Mouse (Mus musculus): ENCODE measurements around the gene Mxd4.

The Mxd4 gene

DNA sequence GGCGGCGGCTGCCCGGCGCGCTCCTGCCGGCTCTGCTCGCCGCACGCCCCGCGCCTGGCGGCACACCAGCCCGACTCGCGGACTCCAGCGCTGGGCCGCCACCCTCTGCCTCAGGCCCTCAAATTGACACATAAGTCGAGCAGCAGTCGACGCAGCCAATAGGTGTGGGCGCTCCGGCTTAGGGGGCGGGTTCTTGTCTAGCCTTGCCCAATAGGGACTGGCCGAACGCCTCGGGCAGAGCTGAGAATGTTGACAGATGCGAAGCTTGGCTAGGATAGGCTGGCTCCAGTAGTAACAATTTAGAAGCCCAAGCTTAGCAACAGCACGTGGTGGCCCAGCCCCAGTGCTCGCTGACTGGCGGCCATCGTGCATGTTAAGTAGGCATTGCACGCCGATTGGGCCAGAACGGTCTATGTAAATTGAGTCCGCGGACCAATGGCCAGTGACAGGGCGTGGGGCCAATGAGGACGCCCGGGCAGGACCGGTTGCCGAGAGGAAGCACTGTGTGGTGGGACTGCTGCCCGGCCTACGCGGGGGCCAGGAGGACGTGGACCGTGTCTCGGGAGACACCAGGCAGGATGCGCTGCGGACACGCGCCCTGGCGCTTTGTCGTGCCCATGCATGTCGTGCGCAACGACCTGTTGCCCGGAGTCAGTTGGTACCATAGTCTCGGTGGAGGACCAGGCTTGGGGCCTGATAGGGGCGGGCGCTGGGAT lies at the start of gene Mxd4:
Gene Mxd4 (minus strand): TSS at position 120 of the 716 bp plus-strand sequence.
- in situ Hi-C loops (cut with MboI, MseI) = no loop called here

DNA sequence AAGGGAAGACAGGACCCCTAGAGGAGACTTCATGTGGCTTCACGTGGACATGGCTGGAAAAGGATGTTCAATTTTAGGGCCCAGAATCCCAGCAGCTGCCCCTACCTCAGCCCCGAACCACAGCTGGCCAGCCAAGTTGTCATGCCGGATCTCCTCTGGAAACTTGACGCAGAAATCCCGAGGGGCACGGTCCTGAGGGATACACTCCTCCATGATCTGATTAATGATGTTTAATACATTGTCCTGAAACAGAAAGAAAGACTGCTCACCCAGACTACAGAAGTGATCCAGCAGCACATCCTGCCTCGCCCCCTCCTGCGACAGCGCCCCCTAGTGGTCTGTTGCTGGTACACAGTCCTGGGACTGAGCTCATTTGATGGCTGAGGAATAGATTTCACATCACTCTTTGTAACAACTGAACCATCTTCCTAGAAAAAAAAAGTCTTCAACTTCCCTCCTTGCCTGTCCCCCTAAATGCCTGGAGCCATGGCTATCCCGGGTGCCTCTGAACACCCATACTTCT lies 48.4 kb upstream of the Mxd4 start:
- in situ Hi-C loops (cut with MboI, MseI) = no loop called here

DNA sequence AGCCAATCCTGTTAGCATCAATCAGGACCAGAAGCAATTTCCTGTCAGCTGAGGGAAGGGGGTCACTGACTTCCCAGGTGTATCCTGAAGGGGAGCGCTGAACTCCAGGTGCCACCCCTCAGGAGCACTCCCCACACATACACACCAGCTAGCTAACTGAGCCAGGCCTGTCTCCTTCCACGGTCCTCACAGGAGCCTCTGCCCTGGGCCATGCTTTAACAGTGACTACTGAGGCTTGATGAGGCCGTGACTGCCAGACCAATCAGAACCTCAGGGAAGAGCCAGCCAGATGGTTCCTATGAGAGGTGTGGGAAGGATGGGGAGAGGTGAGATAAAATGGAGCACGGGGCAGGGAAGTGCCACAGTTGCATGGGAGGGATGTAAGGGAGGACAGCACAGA lies 47.5 kb upstream of the Mxd4 start:
- in situ Hi-C loops (cut with MboI, MseI) = no loop called here

DNA sequence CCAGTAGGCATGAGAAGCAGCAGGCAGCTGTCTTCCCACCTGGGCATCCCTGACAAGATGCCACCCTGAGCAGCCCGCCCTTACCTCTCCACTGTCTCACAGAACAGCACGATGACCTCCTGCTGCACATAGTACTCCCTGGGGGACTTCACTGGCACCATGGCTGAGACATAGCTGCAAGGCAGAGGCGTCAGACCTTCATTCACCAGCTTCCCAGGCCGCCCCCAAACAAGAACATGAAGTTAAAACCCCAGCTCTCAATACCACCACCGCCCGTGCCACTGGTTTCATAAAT lies 45.6 kb upstream of the Mxd4 start:
- in situ Hi-C loops (cut with MboI, MseI) = no loop called here

DNA sequence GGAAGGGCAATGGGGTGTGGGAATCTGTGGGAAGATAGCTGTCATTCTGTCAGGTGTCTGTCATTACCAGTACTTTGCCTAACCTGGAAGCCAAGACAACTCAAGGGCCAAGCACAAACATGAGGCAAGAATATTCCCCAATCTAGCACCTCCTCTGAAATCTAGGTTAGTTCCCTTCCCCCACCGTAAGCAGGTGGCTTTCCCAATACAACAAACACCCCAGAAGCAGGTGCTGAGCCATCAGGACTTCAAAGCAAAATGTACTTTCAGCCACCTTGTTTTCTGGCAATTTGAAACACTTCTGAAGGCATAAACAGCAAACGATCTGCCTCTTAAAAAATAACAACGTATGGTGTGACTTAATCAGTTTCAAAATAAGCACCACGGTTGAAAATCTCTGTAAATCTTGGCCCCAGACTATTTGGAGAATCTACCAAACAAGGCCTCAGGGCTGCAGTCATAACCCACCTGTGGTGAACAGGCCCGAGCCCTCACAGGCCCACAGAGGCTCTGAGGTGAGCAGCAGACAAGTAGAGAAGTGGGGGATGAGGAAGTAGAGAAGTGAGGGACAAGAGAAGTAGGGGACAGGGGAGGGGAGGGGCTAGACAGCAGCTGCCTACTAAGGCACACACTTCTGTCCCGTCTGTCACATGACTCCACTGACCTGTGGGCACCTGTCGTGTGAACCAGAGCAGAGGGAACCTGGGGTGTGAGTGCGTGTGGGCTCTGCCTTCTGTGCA lies 45.1 kb upstream of the Mxd4 start:
- in situ Hi-C loops (cut with MboI, MseI) = no loop called here

DNA sequence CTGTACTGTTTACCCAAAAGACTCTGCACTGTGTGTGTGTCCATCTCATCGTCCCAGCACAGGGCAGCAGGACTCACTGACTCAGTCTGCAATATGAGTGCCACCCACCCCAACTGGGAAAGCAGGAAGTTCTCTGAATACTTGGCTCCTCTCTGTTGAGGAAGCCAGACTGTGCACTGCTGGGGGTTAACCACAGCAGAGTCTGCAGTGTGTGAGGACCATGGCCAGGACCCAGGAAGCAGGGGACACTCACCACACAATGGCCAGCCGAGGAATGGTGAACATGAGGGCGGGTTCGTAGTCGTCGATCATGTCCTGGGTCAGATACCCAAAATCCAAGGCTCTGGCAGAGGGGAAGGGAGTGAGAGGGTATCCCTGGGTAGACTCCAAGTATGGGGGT lies 44.4 kb upstream of the Mxd4 start:
- in situ Hi-C loops (cut with MboI, MseI) = no loop called here

DNA sequence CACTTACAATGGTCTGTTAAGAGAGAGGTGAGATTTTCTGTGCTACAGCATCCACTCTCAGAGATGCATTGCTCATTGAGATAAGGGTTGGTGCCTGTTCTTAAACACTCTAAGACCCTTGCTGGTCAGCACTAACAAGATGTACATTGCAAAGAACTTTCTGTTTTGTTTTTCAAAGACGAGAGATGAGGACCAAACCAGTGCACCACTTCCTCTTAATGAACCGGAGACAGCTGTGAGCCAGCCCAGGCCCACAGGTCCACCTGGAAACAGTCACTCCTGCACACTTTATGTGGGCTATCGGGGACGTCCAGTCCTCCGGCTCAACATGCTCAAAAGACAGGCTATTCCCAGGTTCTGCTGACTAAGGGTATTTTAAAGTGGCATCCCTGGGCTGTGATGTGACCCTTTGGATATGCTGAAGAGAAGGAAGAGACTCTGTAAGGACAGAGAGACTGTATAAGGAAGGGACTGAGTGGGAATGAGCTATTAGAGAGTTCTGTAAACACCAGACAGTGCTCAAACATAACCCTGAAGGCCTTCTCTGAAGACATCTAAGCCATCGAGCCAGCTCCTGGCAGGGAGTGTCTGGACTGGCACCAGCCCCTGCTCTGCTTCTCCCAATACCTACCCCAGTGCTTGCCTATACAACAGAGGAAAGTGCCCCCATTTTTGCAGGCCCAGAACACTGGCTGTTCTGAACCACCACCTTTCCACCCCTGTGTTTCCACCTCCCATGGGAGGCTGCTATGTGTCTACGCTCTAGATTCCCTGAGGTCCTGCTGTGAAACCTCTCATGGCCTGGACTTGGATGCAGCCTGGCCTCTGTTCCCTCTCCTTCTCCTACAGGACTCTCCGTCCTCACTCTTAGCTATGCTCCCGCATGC lies 43.3 kb upstream of the Mxd4 start:
- in situ Hi-C loops (cut with MboI, MseI) = no loop called here

DNA sequence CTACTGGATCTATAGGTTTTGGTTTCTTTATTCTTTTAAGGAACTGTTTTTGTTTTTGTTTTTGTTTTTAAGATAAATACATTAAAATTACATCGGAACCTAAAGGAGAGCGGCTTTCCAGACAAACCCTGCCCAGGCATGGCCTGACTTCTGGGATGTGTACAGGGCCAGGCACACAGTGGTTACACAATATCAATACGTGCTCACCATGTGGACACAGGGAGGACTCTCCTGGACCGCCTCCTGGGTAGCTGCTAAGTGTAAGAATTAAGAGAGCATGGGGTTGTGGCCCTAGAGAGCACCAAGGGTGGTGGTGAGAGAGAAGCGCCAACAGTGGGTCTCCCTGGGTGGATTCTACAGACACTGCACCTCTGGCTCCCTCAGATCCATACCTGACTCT lies 42.0 kb upstream of the Mxd4 start:
- in situ Hi-C loops (cut with MboI, MseI) = no loop called here

DNA sequence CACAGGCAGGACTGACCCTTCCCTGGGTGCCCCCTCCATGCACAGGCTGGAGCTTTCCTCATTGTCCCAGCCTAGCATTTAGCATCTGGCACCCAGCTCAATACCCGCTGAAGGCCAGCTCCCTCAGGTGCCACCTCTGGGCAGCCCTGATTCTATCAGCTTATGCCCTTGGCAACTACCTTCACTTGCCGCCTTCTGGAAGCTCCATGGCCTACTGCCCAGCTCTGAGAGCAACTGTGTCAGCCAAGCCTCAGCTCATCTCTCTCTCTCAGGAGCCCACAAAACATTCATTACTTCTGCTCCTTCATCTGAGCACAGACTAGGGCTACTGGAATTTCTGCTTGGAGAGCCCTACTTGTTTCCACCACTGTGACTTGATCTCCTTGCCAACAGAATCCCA lies 38.0 kb upstream of the Mxd4 start:
- in situ Hi-C loops (cut with MboI, MseI) = no loop called here

DNA sequence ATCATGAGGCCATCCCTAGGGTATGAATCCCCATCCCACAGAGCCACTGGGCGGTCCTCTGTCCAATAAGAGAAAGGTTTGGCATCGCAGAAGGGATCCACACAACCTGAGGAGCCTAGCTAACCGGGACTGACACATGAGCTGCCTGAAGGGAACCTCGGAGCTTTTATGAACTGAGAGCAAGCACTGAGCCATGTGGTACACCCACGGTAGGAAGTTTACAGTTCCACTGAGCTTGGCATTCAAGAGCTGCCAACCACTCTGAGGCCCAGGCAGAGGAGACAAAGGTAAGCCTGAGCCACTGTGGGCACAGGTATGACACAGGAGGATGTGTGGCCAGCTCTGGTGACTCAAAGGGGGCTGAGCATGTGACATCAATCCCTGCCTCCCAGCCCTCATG lies 37.0 kb upstream of the Mxd4 start:
- in situ Hi-C loops (cut with MboI, MseI) = no loop called here

DNA sequence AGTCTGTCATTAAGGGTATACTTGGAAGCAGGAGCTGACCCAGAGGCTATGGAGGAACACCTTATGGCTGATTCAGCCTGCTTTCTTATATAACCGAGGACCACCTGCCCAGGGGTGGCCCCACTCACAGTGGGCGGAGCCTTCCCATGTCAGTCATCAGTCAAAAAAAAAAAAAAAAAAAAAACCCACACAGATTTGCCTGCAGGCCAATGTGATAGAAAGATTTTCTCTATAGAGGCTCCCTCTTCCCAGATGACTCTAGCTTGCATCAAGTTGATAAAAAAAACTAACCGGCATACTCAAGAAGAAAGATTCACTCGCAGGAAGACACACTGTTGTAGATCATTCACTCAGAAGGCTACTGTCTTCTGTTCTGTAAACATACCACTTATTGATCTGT lies 32.5 kb upstream of the Mxd4 start:
- in situ Hi-C loops (cut with MboI, MseI) = no loop called here

DNA sequence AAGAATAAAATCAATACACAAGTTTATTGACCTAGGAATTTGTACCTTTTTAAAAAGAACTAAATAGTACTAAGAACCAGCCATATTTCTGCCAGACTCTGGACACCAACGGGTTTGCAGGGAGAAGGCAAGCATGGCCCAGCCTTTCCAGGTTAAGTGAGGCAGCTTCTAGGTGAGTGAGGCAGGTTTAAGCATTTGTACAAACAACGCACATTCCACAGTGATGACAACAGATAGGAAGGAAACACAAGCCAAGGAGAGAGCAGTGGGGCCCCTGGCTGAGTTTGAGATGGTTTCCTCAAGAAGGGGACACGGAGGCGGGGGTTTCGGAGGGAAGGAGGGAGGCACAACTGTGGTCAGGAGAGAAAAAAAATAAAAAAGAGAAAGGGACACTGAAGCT lies 31.2 kb upstream of the Mxd4 start:
- in situ Hi-C loops (cut with MboI, MseI) = no loop called here

DNA sequence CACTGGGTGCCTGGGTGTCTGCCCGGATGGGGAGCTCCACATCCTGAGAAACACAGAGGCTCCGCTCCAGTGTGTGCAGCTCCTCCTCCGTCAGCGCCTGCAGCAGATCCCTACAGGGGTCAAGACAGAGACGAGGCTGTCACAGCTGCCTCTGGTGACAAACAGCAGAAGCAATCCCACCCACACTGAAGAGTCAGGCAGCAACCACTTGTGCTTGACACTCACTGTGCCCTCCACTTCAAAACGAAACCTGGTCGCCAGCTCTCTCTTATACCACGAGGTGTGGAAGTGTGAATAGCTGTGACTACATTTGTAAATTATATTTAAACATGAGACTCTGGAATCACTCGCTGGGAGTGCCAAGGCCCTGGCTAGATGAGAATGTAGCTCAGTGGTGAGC lies 30.2 kb upstream of the Mxd4 start:
- in situ Hi-C loops (cut with MboI, MseI) = no loop called here

DNA sequence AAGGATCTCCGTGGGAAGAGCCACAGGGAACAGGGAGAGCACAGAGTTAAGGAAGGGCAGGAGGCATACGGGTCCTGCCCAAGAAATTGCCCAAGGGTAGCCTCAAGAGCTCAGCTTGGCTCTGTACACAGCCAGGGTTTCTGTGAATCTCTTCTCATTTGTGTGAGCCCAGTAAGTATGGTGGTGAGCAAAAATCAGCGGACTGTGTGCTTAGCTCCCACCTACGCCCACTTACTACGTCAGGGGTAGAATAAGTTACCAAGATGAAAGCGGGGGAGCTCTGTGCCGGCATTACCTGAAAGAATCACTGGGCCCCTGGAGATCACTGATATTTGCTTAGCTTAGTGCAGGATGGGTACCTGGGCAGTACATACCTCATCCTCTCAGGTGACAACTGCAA lies 28.5 kb upstream of the Mxd4 start:
- in situ Hi-C loops (cut with MboI, MseI) = no loop called here

DNA sequence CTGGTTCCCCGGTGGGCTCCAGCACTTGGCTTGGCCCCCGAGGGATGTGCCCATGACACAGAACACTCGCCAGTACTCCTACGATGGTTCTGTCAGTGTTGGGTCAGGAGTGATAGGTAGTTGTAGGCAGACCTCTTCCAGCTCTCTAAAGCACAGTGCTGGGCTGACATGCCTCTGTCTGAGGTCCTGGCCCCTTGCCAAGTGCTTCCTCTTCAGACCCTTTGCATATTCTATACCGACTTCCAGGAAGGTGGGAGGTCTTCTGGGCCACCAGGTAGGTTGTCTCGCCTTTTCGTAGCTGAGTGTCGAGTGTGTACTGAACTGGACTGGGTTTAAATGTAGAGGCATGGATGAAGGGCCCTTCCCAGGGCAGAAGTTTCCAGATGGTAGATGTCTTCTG lies 26.1 kb upstream of the Mxd4 start:
- in situ Hi-C loops (cut with MboI, MseI) = no loop called here

DNA sequence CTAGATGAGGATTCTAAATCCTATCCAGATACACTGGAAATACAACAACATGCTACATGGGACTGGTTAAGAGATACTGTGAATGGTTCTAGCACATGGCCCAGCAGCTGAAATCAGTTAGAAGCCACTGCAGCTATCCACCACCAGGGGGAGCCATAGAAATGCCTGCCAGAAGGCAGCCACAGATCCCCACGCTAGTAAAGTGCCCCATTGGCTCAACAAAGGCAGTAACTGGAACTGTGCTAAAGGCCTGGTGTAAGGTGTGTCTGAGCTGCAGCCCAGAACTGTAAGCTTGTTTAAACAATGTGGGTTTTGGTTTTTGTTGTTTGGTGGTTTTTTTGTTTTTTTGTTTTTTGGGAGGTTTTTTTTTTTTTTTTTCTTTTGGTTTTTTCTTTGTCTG lies 22.8 kb upstream of the Mxd4 start:
- in situ Hi-C loops (cut with MboI, MseI) = no loop called here

DNA sequence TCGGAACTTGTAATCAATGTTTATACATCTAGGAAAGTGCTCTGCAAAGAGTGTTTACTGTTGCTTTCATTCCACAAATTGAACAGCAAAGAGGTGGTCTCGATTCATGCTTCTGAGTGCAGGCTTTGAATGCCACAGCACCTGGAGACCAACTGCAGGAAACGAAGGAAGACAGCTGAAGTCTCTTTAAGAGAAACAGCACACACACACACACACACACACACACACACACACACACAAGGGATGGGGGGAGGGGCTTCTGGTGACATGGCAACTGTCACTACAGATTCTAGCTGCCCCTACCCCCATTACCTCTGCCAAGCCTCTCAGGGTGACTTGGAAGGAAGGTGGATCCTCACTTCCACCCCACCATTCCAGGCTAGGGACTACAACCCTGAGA lies 20.0 kb upstream of the Mxd4 start:
- in situ Hi-C loops (cut with MboI, MseI) = no loop called here

DNA sequence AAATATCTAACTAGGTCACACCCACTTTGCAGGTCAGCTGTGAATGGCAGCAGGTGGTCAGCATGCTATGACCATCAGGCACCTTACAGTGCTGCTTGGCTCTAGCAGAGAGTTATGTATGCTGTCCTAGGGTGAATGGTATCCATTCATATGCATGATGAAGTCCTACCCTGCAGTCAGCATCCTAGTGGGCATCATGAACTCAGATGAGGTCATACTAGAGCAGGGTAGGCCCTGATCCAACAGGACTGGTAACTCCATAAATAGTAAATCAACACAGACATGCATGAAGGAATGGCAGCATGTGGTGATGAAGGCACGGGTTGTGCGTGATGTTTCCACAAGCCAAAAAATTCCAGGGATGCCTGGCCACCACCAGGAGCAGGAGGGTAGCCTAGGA lies 18.3 kb upstream of the Mxd4 start:
- in situ Hi-C loops (cut with MboI, MseI) = no loop called here

DNA sequence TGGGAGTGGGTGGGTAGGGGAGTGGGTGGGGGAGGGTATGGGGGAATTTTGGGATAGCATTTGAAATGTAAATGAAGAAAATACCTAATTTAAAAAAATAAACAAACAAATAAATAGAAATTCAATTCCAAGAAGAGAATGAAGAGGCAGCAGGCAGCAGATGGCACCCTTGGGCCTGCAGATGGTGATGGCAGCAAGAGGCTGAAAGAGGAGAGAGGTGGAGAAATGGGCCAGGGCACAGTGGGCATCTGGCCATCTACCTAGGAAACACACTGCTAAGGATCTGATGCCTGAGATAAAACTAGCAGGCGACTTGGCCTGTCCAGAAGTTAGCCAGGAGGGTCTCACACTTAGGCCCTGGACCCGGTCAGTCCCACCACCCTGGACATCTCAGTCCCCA lies 17.4 kb upstream of the Mxd4 start:
- in situ Hi-C loops (cut with MboI, MseI) = no loop called here

DNA sequence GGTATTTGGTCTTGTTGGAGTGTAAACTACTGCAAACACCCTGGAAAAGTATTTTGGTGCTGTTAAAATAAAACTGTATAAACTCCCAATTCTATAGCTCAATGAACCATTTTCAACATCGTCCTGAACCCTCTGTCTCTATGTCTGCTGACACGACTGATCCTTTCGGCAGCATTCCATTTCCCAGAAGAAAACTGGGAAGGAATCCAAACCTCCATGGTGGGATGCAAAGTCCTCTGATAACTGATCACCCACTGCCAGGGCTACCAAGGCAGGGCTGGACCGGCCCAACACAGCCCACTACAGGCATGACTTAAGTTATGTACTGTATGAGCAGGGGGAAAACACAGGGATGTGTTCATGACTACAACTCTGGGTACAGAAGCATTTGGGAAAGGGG lies 14.5 kb upstream of the Mxd4 start:
- in situ Hi-C loops (cut with MboI, MseI) = no loop called here

DNA sequence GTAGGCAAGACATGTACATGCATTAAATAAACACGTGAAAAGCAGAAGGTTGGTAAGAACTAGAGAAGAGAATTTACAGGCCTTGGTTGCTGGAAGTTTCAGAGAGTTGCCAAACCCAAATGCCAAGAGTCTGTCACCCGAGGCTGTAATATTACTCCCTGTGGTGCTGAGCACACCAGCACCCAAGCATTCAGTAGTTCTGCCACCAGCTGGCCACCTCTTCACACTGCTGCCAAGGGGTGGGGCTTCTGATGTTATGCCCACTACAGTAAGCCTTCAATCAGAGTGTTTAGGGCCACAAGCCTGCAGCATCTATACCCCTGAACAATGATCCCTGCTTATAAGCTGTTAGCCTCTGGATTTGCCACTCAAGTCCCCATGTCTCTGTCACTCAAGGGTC lies 13.9 kb upstream of the Mxd4 start:
- in situ Hi-C loops (cut with MboI, MseI) = no loop called here

DNA sequence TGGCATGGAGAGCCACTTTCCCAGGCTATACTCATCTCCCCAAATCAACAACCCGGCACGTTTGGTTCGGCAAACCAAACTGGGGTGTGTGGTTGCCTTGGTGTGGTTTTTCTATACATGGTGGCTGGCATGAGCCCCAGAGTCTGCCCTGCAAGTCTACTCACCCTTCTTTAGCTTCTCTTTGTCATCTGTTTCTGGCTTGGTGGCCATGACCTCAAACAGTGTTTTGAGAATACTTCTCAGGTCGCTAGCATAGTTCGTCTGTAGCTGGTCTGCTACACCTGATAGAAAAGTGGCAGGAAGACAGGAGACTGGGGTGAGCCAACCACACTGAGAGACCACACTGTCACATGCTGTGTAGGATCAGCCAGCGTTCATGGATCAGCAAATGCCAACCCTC lies 11.1 kb upstream of the Mxd4 start:
- in situ Hi-C loops (cut with MboI, MseI) = no loop called here

DNA sequence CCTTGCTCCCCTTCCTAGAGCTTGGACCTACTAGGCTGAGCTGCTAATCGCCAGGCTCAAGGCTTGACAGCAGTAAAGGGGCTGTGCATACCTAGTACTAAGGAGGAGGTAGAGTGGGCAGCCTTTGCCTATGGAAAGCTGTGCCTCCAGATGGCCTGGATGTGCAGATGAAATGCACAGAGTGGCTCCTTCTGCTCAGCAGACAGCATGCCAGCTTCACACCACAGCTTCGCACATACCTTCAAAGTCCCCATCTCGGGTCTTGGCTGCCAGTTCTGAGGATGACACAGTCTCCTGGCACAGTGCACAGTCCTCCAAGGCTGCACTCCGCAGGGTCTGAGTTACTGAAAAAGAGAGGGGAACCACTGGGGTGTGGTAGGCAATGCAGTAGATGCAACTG lies 9.7 kb upstream of the Mxd4 start:
- in situ Hi-C loops (cut with MboI, MseI) = no loop called here
